Mouse (Mus musculus): ENCODE measurements at regions not wholly inside any gene's neighbourhood (a gene's known extent, or its start where the extent isn't known, plus 50 kb on each side); places are given as distances from the start of the nearest gene placed in this dataset.

- H3K4me2 ChIP-seq (ENCODE audit: low read depth, low read length) = no peak overlapping the region
- 77% methylated on average over 7 of the region's 7 CpGs for WGBS
- no peak overlapping the region for H3K9ac ChIP-seq (replicated peaks; ENCODE audit: low read depth, low read length)
- no peak for ATAC-seq (ENCODE audit: insufficient read depth, low read depth)
- H3K4me1 ChIP-seq (ENCODE audit: control insufficient read depth, insufficient read depth) = no peaks in the 10 kb centered on the region
- DNase-seq (ENCODE audit: low spot score) = no peak
- TF ChIP-seq EP300 (IDR thresholded peaks at IDR 0.05; ENCODE audit: low read depth) (no peak), CTCF (IDR thresholded peaks at IDR 0.05; ENCODE audit: low read depth) (no peak)
- no peak overlapping the region for H3K27ac ChIP-seq (ENCODE audit: low read depth)
- H3K27me3 ChIP-seq (ENCODE audit: control insufficient read depth, insufficient read depth, low read length) = no peaks in the 10 kb centered on the region
- no peak overlapping the region for H3K4me3 ChIP-seq (ENCODE audit: low read depth, low read length)
- no peaks in the 10 kb centered on the region for H3K9me3 ChIP-seq (replicated peaks; ENCODE audit: control insufficient read depth, low read length)
- no peaks in the 10 kb centered on the region for H3K36me3 ChIP-seq (replicated peaks; ENCODE audit: control insufficient read depth, insufficient read depth, low read length)
These were observed 407.2 kb downstream of the Prss52 start for GRCm38 (mm10) chr14:64511300-64511699.

GRCm38 (mm10) chr14:64512726-64513125 lies 408.6 kb downstream of the Prss52 start:
- H3K36me3 ChIP-seq (replicated peaks; ENCODE audit: control insufficient read depth, insufficient read depth, low read length) = no peaks in the 10 kb centered on the region

GRCm38 (mm10) chr14:64517584-64518195 lies 413.6 kb downstream of the Prss52 start:
- Histone ChIP-seq H3K27ac (ENCODE audit: low read depth) (no peak overlapping the region), H3K27me3 (ENCODE audit: control insufficient read depth, insufficient read depth, low read length) (no peaks in the 10 kb centered on the region), H3K4me3 (ENCODE audit: low read depth, low read length) (no peak overlapping the region), H3K36me3 (replicated peaks; ENCODE audit: control insufficient read depth, insufficient read depth, low read length) (no peaks in the 10 kb centered on the region), H3K4me2 (ENCODE audit: low read depth, low read length) (no peak overlapping the region), H3K9me3 (replicated peaks; ENCODE audit: control insufficient read depth, low read length) (no peaks in the 10 kb centered on the region), H3K9ac (replicated peaks; ENCODE audit: low read depth, low read length) (no peak overlapping the region), H3K4me1 (ENCODE audit: control insufficient read depth, insufficient read depth) (no peaks in the 10 kb centered on the region)
- WGBS = 51% methylated on average over 7 of the region's 7 CpGs
- DNase-seq (ENCODE audit: low spot score) (no peak), ATAC-seq (ENCODE audit: insufficient read depth, low read depth) (no peak)
- TF ChIP-seq CTCF (IDR thresholded peaks at IDR 0.05; ENCODE audit: low read depth) (no peak), EP300 (IDR thresholded peaks at IDR 0.05; ENCODE audit: low read depth) (no peak)

More at GRCm38 (mm10) chr14:64512726-64513125, 408.6 kb downstream of the Prss52 start:
- ATAC-seq (ENCODE audit: insufficient read depth, low read depth) (no peak), DNase-seq (ENCODE audit: low spot score) (no peak)
- no peak overlapping the region for H3K4me2 ChIP-seq (ENCODE audit: low read depth, low read length)
- WGBS = 54% methylated on average over 7 of the region's 7 CpGs
- TF ChIP-seq EP300 (IDR thresholded peaks at IDR 0.05; ENCODE audit: low read depth) (no peak), CTCF (IDR thresholded peaks at IDR 0.05; ENCODE audit: low read depth) (no peak)
- no peaks in the 10 kb centered on the region for H3K9me3 ChIP-seq (replicated peaks; ENCODE audit: control insufficient read depth, low read length)
- H3K27me3 ChIP-seq (ENCODE audit: control insufficient read depth, insufficient read depth, low read length) = no peaks in the 10 kb centered on the region
- H3K4me3 ChIP-seq (ENCODE audit: low read depth, low read length) = no peak overlapping the region
- no peak overlapping the region for H3K27ac ChIP-seq (ENCODE audit: low read depth)
- no peaks in the 10 kb centered on the region for H3K4me1 ChIP-seq (ENCODE audit: control insufficient read depth, insufficient read depth)
- H3K9ac ChIP-seq (replicated peaks; ENCODE audit: low read depth, low read length) = no peak overlapping the region

- Histone ChIP-seq H3K4me3 (ENCODE audit: low read depth, low read length) (no peak overlapping the region), H3K4me1 (ENCODE audit: control insufficient read depth, insufficient read depth) (no peaks in the 10 kb centered on the region), H3K4me2 (ENCODE audit: low read depth, low read length) (no peak overlapping the region), H3K27me3 (ENCODE audit: control insufficient read depth, insufficient read depth, low read length) (no peaks in the 10 kb centered on the region), H3K9me3 (replicated peaks; ENCODE audit: control insufficient read depth, low read length) (no peaks in the 10 kb centered on the region), H3K27ac (ENCODE audit: low read depth) (no peak overlapping the region), H3K36me3 (replicated peaks; ENCODE audit: control insufficient read depth, insufficient read depth, low read length) (no peaks in the 10 kb centered on the region), H3K9ac (replicated peaks; ENCODE audit: low read depth, low read length) (no peak overlapping the region)
- 42% methylated on average over 8 of the region's 8 CpGs for WGBS
- TF ChIP-seq EP300 (IDR thresholded peaks at IDR 0.05; ENCODE audit: low read depth) (no peak), CTCF (IDR thresholded peaks at IDR 0.05; ENCODE audit: low read depth) (no peak)
- ATAC-seq (ENCODE audit: insufficient read depth, low read depth) = no peak
- DNase-seq (ENCODE audit: low spot score) = no peak
These were observed 420.6 kb downstream of the Prss52 start for GRCm38 (mm10) chr14:64524641-64525040.

- H3K4me1 ChIP-seq (ENCODE audit: control insufficient read depth, insufficient read depth) = no peaks in the 10 kb centered on the region
- H3K4me2 ChIP-seq (ENCODE audit: low read depth, low read length) = no peak overlapping the region
- H3K27me3 ChIP-seq (ENCODE audit: control insufficient read depth, insufficient read depth, low read length) = no peaks in the 10 kb centered on the region
- no peaks in the 10 kb centered on the region for H3K36me3 ChIP-seq (replicated peaks; ENCODE audit: control insufficient read depth, insufficient read depth, low read length)
- H3K9ac ChIP-seq (replicated peaks; ENCODE audit: low read depth, low read length) = no peak overlapping the region
- ATAC-seq (ENCODE audit: insufficient read depth, low read depth) = no peak
- H3K27ac ChIP-seq (ENCODE audit: low read depth) = no peak overlapping the region
- no peak for DNase-seq (ENCODE audit: low spot score)
- H3K4me3 ChIP-seq (ENCODE audit: low read depth, low read length) = no peak overlapping the region
- no peaks in the 10 kb centered on the region for H3K9me3 ChIP-seq (replicated peaks; ENCODE audit: control insufficient read depth, low read length)
- TF ChIP-seq CTCF (IDR thresholded peaks at IDR 0.05; ENCODE audit: low read depth) (no peak), EP300 (IDR thresholded peaks at IDR 0.05; ENCODE audit: low read depth) (no peak)
- WGBS = 55% methylated on average over 10 of the region's 10 CpGs
These were observed 421.4 kb downstream of the Prss52 start for GRCm38 (mm10) chr14:64525302-64526078.
